Mouse (Mus musculus) cortical plate, adult 2 months (tissue): Measurements from ENCODE around the gene Zfp936.
"Not testable (repeated sequence)": the region's sequence is repeated elsewhere in the genome, so short reads cannot be mapped to it uniquely, and the experiment has no call there.

Source experiments
- CTCF ChIP-seq: fragments of 200-500 bp; IDR thresholded peaks from 2 replicates; pipeline ENCODE4 v1.5.1; 2011; ENCODE audit warnings: mild to moderate bottlenecking, control low read depth, low read length; ENCODE audit not compliant: insufficient read depth; ENCODE audit errors: extremely low read depth
- POLR2A ChIP-seq: fragments of 200-500 bp; IDR thresholded peaks from 2 replicates; pipeline ENCODE4 v1.6.1; 2011; ENCODE audit warnings: mild to moderate bottlenecking, low read length, control low read depth; ENCODE audit not compliant: insufficient read depth; ENCODE audit errors: extremely low read depth

- TF ChIP-seq CTCF, POLR2A: not testable (repeated sequence)
Observed at GRCm38 (mm10) chr7:43167811-43168210, 53.8 kb downstream of the Zfp936 start.
